Mouse (Mus musculus): ENCODE measurements around the gene Kremen2.

DNA sequence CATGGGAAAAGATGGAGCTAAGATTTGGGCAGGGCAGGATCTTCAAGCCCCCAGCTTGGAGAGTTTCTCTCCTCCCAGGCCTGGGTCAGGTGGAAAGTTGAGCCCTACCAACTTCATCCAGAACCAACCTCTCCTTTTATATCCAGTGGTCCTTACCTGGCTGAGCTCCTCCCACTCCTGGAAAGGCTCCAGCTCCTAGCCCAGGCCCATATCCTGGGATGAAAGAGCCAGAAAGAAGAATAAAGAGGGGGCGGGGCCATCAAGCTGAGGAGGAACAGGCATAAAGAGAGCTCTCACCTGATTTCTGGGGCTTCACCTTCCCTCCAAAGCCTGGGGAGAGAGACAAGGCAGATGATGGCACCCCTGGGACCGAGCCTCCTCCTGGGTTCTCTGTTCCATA, 28.6 kb downstream of the Kremen2 start:
- no peak for TF ChIP-seq MAX (IDR thresholded peaks at IDR 0.05; ENCODE audit: low read depth)
- no peak for TF ChIP-seq USF1 (IDR thresholded peaks at IDR 0.05; ENCODE audit: low read depth)
- no peak for TF ChIP-seq POLR2AphosphoS2 (IDR thresholded peaks at IDR 0.05; ENCODE audit: insufficient read length, low read depth)
